Mouse (Mus musculus) embryonic facial prominence, embryonic 11.5 days (tissue): ENCODE results near the gene Ppm1n. TPM values are rescaled to one million over a fixed set of nuclear protein-coding genes. Genes with fewer than 3 reads are reported as not detected.

ENCODE experiments used
- ATAC-seq: fragments of 200-750 bp; cut with Nextera tagmentation; replicated peaks from 2 replicates; pipeline ENCODE4 v1.8.0; 2017; ENCODE audit warnings: low read depth; ENCODE audit not compliant: insufficient number of reproducible peaks, low FRiP score, low TSS enrichment
- DNase-seq: peaks from one replicate; pipeline ENCODE4 v3.0.0-alpha.2; 2015; ENCODE audit warnings: low spot score
- H3K27ac ChIP-seq: fragments of 300-500 bp; sonication (generic); replicated peaks from 2 replicates; pipeline ENCODE4 v1.5.1; 2014; ENCODE audit warnings: mild to moderate bottlenecking, low read depth, low read length, control low read depth
- H3K27me3 ChIP-seq: fragments of 300-500 bp; sonication (generic); 2 replicates; pipeline ENCODE4 v1.6.1; 2014; ENCODE audit warnings: mild to moderate bottlenecking, low read length, moderate library complexity, mixed read lengths; ENCODE audit not compliant: control insufficient read depth, insufficient read depth
- H3K36me3 ChIP-seq: fragments of 300-500 bp; sonication (generic); replicated peaks from 2 replicates; pipeline ENCODE4 v1.6.1; 2014; ENCODE audit warnings: low read depth, mild to moderate bottlenecking, low read length, moderate library complexity, mixed read lengths; ENCODE audit not compliant: control insufficient read depth, insufficient read depth
- H3K4me1 ChIP-seq: fragments of 300-500 bp; sonication (generic); 2 replicates; pipeline ENCODE4 v1.6.1; 2014; ENCODE audit warnings: low read length, mixed read lengths; ENCODE audit not compliant: control insufficient read depth, insufficient read depth
- H3K4me2 ChIP-seq: fragments of 300-500 bp; sonication (generic); 2 replicates; pipeline ENCODE4 v1.6.1; 2014; ENCODE audit warnings: low read depth, mild to moderate bottlenecking, control low read depth, low read length, moderate library complexity
- H3K4me3 ChIP-seq: fragments of 300-500 bp; sonication (generic); 2 replicates; pipeline ENCODE4 v1.5.1; 2014; ENCODE audit warnings: low read depth, low read length, control low read depth
- H3K9ac ChIP-seq: fragments of 300-500 bp; sonication (generic); replicated peaks from 2 replicates; pipeline ENCODE4 v1.6.1; 2014; ENCODE audit warnings: mild to moderate bottlenecking, control low read depth, low read length
- H3K9me3 ChIP-seq: fragments of 300-500 bp; sonication (generic); replicated peaks from 2 replicates; pipeline ENCODE4 v1.6.1; 2016; ENCODE audit warnings: mild to moderate bottlenecking, low read length, inconsistent platforms, mixed read lengths; ENCODE audit not compliant: control insufficient read depth
- WGBS: fragments of 180-500 bp; shearing (Covaris S2); extraction: QIAGEN DNeasy Blood & Tissue Kit; methylation state at CpG from one replicate; pipeline ENCODE4 v1.1.7; 2014; 5-methylcytosine and 5-hydroxymethylcytosine counted together
- polyA plus RNA-seq: library from polyadenylated mRNA; unstranded; fragments of >200 nt; fragmentation: Nextera tagmentation; extraction: Ambion mirVana; gene quantifications from 2 replicates; pipeline ENCODE4 v1.2.1, GENCODE M21; 2014

Ppm1n gene
- polyA plus RNA-seq, 1 experiment from 2014 or later, result not detected

DNA sequence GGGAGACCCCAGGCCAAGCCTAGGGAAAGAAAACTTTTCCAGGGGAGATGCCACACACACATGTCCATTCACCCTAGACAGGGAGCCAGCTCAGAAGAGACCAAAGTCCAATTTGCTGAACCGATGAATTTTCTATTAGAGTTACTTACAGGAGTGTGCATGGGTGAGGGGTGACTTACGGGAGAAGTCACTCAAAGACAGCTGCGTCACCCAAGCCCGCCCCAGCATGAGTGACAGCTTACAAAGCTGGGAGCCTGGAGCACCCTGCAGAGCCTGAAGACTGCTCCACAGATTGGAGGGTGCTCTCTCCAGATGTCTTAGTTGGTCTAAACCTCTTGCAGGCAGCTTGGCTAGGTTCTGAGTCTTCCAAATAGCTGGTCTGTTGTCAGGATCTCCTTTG, 32.1 kb upstream of the Ppm1n start:
- H3K27me3 ChIP-seq, result no peaks in the 10 kb centered on the region; the same call in 1 of the 2 replicates

DNA sequence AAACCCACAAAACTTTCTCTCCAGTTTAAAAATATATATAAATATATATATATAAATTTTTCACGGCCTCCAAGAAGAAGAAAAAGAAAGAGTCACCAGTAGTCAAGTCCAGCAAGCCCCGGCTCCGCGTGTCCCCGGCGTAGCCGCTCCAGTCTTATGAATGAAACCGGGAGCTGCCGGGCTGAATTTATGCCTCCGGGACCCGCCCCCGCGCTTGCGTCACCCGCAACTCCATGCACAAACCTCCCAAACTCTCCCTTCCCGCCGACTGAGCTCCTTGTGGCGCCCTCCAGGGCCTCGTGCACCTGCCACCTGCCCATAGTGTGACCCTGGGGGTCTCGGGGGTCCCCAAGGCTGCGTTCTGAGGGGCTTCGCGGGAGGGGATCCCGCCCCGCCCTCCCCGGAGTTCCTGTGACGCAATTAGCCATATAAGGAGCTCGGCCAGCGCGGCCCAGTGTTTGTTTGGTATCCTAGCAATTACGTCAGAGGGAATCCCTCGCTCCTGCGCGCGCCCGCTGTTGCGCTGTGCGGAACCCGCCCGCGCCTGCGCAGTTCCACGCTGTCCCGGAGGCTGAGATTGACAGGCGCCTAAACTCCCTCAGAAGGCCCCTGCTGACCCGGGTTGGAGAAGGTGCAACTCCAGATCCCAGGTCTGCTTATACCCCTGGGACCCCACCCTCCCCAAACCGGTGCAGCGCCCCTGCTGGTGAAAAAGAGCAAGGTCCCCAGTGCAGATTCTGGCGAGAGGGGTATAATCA, 30.2 kb upstream of the Ppm1n start, which contains the start of gene Fosb:
Gene Fosb, minus strand, starts transcription at position 168 of the 758 bp plus-strand sequence.
- Histone ChIP-seq H3K36me3 (no peaks in the 10 kb centered on the region), H3K27ac (no peak within 1 kb of the TSS), H3K4me3 (peak within 1 kb of the TSS; percentile 58), H3K4me2 (peak within 1 kb of the TSS; percentile 75), H3K9me3 (no peaks in the 10 kb centered on the region), H3K4me1 (no peaks in the 10 kb centered on the region), H3K27me3 (peaks cover 16% of the 10 kb centered on the region), H3K9ac (peak within 1 kb of the TSS; percentile 26; the same call in 1 of the 2 replicates)
- DNase-seq (peak; percentile 97), ATAC-seq (peak; percentile 78)
- WGBS, result under 1% methylated on average over 49 of the region's 49 CpGs

More for the DNA sequence above, 32.1 kb upstream of the Ppm1n start:
- DNase-seq (no peak), ATAC-seq (no peak)
- no peak overlapping the region for H3K4me3 ChIP-seq
- no peak overlapping the region for H3K27ac ChIP-seq
- no peaks in the 10 kb centered on the region for H3K9me3 ChIP-seq
- WGBS, result 29% methylated on average over 4 of the region's 4 CpGs
- no peak overlapping the region for H3K4me2 ChIP-seq
- no peaks in the 10 kb centered on the region for H3K36me3 ChIP-seq
- H3K9ac ChIP-seq, result no peak overlapping the region
- H3K4me1 ChIP-seq, result no peaks in the 10 kb centered on the region

DNA sequence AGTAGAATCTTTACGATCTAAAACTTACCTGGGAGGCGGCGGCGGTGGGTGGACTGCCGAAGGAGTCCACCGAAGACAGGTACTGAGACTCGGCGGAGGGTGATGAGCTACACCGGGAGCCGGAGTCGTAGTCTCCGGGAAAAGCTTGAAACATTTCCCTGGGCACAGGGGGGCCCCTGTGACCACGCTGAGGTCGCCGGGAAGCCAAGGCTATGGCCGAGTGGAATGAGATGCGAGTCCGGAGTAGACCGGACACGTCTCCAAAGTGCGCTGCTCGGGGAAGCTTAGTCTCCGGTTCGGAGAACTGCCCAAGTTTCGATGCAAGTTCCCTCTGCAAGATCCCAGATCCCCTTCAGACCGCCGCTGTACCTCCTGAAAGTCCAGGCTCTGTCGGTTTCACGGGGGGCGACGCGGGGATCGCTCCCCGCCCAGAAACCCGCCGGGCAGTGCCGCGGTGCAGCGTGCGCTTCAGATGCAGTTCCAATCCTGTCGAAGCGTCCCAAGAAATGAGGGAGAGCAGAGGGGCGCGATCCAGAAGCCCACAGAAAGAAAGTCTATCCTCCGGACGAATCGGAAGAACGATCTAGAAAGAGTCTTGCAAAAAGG, 29.5 kb upstream of the Ppm1n start:
- no peak for DNase-seq
- H3K4me1 ChIP-seq, result peaks cover 6% of the 10 kb centered on the region

DNA sequence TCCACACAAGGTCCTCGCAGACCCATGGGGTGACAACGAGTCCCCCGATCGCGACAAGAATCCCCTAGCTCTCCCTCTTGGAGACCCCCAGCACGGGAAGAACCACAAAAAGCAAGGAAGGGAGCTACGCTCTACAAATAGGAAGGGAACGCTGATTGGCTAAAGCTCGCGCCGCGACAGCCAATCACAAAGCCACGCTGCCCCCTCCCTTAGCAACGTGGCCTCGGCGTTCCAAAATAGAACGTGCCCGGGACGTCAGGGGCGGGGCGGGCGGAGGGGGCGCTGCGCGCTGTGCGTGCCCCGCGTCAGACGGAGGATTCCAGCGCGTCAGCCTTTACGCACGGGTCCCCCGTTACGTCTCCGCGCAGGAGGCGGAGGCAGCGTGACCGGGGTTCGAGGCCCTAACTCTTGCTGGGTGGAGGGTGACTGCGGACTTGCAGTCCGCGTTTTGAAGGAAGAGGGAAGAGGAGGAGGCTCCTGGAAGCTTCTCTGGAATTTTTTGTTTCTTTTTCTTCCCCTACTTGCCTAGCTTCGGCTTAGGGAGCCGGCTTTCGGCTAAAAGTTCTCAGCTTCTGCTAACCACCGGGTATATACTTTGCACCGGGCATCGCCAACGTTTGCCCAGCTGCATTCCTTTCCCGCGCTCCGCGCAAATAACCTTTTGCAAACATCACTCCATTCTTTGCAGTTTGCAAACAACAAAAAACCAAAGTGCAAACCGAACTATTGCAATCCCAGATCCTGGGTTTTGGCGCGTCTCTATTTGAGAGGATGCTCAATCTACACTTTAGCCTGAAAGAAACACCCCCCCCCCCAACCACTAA, 28.8 kb upstream of the Ppm1n start:
- Histone ChIP-seq H3K4me2 (peak overlapping the region; percentile 75), H3K27ac (no peak overlapping the region), H3K27me3 (peaks cover 28% of the 10 kb centered on the region), H3K9me3 (no peaks in the 10 kb centered on the region), H3K4me1 (peaks cover 6% of the 10 kb centered on the region), H3K36me3 (no peaks in the 10 kb centered on the region), H3K9ac (peak overlapping the region; percentile 35; the same call in 1 of the 2 replicates), H3K4me3 (peak overlapping the region; percentile 58)
- under 1% methylated on average over 58 of the region's 58 CpGs for WGBS
- peak; percentile 97 for DNase-seq
- ATAC-seq, result peak; percentile 70

More for the DNA sequence above, 29.5 kb upstream of the Ppm1n start:
- no peak overlapping the region for H3K27ac ChIP-seq
- H3K27me3 ChIP-seq, result peaks cover 22% of the 10 kb centered on the region
- no peak overlapping the region for H3K9ac ChIP-seq
- H3K9me3 ChIP-seq, result no peaks in the 10 kb centered on the region
- 1% methylated on average over 48 of the region's 48 CpGs for WGBS
- H3K4me3 ChIP-seq, result peak overlapping the region; percentile 58
- ATAC-seq, result no peak
- peak overlapping the region; percentile 75 for H3K4me2 ChIP-seq
- H3K36me3 ChIP-seq, result no peaks in the 10 kb centered on the region

DNA sequence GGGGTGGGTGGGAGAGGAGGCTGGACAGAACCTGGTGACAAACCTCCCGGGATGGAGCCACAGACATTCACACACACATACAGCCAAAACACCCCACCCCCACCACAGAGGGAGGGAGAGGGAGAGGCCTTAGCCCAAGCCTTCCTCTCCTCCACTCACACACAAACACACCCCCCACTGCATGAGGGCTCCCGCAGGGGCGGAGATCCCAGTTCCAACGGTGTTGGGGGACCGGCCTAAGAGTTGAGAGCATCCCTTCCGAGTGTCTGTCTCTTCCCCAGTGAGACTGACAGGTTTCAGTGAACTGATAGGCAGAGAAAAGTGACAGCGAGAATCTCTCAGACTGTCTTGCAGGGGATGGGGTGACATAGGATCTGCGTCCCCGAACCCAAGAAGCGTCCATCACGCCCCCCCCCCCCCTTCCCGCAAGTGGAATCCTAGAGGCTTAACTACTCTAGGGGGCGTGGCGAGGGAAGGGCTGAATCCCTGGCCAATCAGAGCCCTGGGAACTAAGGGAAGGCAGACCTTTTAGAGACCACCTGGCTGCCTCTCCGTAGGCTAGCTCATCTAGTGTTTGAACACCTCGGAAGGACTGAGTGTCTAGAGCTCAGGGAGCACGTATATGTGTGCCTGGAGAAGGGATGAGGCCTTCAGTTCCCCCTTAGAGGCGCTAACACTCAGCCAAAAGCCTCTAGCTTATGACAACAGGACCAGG, 28.0 kb upstream of the Ppm1n start:
- H3K4me1 ChIP-seq, result peaks cover 6% of the 10 kb centered on the region
- H3K27me3 ChIP-seq, result peaks cover 34% of the 10 kb centered on the region
- no peak overlapping the region for H3K27ac ChIP-seq
- DNase-seq (peak; percentile 82), ATAC-seq (peak; percentile 36)
- H3K9me3 ChIP-seq, result no peaks in the 10 kb centered on the region
- peak overlapping the region; percentile 75 for H3K4me2 ChIP-seq
- peak overlapping the region; percentile 58 for H3K4me3 ChIP-seq
- peak overlapping the region; percentile 35; the same call in 1 of the 2 replicates for H3K9ac ChIP-seq
- 3% methylated on average over 18 of the region's 18 CpGs for WGBS
- no peaks in the 10 kb centered on the region for H3K36me3 ChIP-seq

DNA sequence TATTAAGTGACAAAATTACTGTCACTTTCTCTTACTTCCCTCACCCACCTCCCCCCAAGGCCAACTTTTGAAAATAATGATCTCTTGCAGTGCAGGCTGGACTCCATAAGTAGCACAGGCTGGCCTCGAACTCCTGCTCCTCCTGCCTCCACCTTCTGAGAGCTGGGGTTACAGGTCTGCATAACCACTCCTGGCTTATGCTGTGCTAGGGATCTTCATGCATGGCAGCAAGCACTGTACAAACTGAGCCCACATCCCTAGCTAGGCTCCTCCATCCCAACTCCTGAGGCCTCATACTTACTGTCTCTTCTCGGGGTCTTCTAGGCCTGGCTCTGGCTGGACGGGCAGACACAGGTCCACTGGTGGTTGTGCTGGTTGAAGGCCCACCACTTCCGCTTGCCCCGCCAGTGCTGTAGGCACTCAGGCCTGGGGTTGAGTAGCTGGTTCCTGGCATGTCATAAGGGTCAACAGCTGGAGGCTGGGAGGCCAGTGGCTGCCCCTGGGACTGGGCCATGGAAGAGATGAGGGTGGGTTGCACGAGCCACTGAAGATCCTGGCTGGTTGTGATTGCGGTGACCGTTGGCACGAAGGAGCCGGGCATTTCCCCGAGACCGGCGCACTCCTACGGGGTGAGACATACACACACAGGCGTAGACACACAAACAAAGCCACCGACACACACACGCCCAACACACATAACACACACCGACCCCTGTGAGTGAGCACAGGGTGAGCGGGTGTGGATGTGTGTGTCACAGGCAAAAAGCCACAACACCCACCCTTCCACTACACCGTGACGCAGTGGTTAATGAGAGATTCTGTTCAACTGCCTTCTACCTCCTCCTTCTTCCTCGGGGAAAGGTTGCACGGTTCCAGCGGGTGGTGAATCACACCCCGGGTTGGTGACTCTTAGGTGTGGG, 27.2 kb upstream of the Ppm1n start:
- no peak overlapping the region for H3K9ac ChIP-seq
- peak overlapping the region; percentile 75 for H3K4me2 ChIP-seq
- H3K27me3 ChIP-seq, result peaks cover 41% of the 10 kb centered on the region
- peaks cover 6% of the 10 kb centered on the region for H3K4me1 ChIP-seq
- no peak overlapping the region for H3K27ac ChIP-seq
- H3K9me3 ChIP-seq, result no peaks in the 10 kb centered on the region
- no peaks in the 10 kb centered on the region for H3K36me3 ChIP-seq
- no peak for ATAC-seq
- H3K4me3 ChIP-seq, result no peak overlapping the region
- 64% methylated on average over 25 of the region's 25 CpGs for WGBS
- no peak for DNase-seq
